Mouse (Mus musculus) urinary bladder, postnatal 4 days (tissue): ENCODE data around the gene Clec4n.
"Not testable (repeated sequence)": the region's sequence is repeated elsewhere in the genome, so short reads cannot be mapped to it uniquely, and the experiment has no call there.

Source experiments
- DNase-seq, 2 experiments: peaks; one replicate each; pipeline ENCODE4 v3.0.0; 2021 to 2022; ENCODE audit warnings: low spot score in 2 of 2

The Clec4n gene

GRCm38 (mm10) chr6:123292751-123293400 lies 63.2 kb downstream of the Clec4n start:
- no peak for DNase-seq

GRCm38 (mm10) chr6:123293509-123293908 lies 63.9 kb downstream of the Clec4n start:
- DNase-seq: not testable (repeated sequence)
